Mouse (Mus musculus) hindbrain, embryonic 15.5 days (tissue): ENCODE results near the gene Galnt6. TPM values are rescaled to one million over a fixed set of nuclear protein-coding genes. Genes with fewer than 3 reads are reported as not detected.
"Not testable (repeated sequence)": the region's sequence is repeated elsewhere in the genome, so short reads cannot be mapped to it uniquely, and the experiment has no call there.

Source experiments
- ATAC-seq: fragments of 200-750 bp; cut with Nextera tagmentation; 2 replicates; pipeline ENCODE4 v1.8.0; 2017; ENCODE audit warnings: low read depth, moderate number of reproducible peaks, moderate TSS enrichment; ENCODE audit not compliant: low FRiP score
- H3K27ac ChIP-seq: fragments of 300-500 bp; sonication (generic); replicated peaks from 2 replicates; pipeline ENCODE4 v1.5.1; 2015; ENCODE audit warnings: mild to moderate bottlenecking, inconsistent platforms
- H3K27me3 ChIP-seq: fragments of 300-500 bp; sonication (generic); 2 replicates; pipeline ENCODE4 v1.6.1; 2015; ENCODE audit warnings: control low read depth, inconsistent platforms
- H3K36me3 ChIP-seq: fragments of 300-500 bp; sonication (generic); 2 replicates; pipeline ENCODE4 v1.6.1; 2015; ENCODE audit warnings: control low read depth, inconsistent platforms
- H3K4me1 ChIP-seq: fragments of 300-500 bp; sonication (generic); replicated peaks from 2 replicates; pipeline ENCODE4 v1.6.1; 2015; ENCODE audit warnings: control low read depth, inconsistent platforms
- H3K4me2 ChIP-seq: fragments of 300-500 bp; sonication (generic); 2 replicates; pipeline ENCODE4 v1.6.1; 2015; ENCODE audit warnings: moderate library complexity, mild to moderate bottlenecking, inconsistent platforms
- H3K4me3 ChIP-seq: fragments of 300-500 bp; sonication (generic); 2 replicates; pipeline ENCODE4 v1.5.1; 2015; ENCODE audit warnings: mild to moderate bottlenecking, inconsistent platforms
- H3K9ac ChIP-seq: fragments of 300-500 bp; sonication (generic); 2 replicates; pipeline ENCODE4 v1.6.1; 2015; ENCODE audit warnings: inconsistent platforms
- H3K9me3 ChIP-seq: fragments of 300-500 bp; sonication (generic); 2 replicates; pipeline ENCODE4 v1.6.1; 2016; ENCODE audit warnings: control low read depth, inconsistent platforms
- WGBS: fragments of 180-500 bp; shearing (Covaris S2); methylation state at CpG from one replicate; pipeline ENCODE4 v1.1.7; 2015; 5-methylcytosine and 5-hydroxymethylcytosine counted together
- polyA plus RNA-seq: library from polyadenylated mRNA; unstranded; fragments of >200 nt; fragmentation: Nextera tagmentation; extraction: Ambion mirVana; gene quantifications from 2 replicates; pipeline ENCODE4 v1.2.1, GENCODE M21; 2015

The Galnt6 gene
- 0.14 and 0.25 TPM in 2 replicates for polyA plus RNA-seq

DNA sequence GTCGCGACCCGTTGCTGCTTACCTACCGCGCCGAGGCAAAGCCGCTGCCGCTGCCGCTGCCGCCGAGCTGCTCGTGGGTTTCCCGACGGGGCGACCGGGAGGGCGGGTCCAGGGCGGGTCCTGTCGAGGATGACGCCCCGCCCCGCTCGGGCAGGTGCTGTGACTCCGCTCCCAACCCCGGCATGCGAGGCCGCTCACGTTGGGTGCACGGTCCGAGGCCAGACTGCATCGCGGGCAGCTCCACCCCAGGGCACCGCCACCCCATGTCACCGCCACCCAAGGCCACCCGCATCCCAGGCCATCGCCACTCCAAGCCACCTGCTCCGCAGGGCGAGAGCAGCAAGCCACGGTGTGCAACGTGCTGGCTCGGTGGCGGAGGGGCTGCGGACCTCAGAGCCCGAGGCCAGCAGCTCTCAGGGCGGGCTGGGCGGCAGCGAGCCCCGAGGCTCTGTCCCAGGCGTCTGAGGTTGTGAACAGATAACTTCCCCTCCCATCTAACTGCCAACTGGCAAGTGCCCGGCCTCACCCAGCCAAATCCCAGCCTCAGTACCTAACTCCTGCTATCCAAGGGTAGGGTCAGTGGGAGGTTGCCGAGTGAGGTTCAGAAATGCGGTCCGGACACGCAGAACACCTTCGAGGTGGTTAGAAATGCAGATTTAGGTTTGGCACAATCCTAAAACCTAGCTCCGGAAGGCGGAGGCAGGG, at the start of gene Galnt6:
Galnt6 (minus strand) TSS at position 96 of the 705 bp plus-strand sequence.
- no peaks in the 10 kb centered on the region for H3K36me3 ChIP-seq
- H3K9me3 ChIP-seq = no peaks in the 10 kb centered on the region
- H3K4me1 ChIP-seq = peaks cover 10% of the 10 kb centered on the region
- 4% methylated on average over 57 of the region's 57 CpGs for WGBS
- H3K4me2 ChIP-seq = peak within 1 kb of the TSS; percentile 58
- H3K9ac ChIP-seq = no peak within 1 kb of the TSS
- ATAC-seq = no peak
- peaks cover 37% of the 10 kb centered on the region for H3K27me3 ChIP-seq
- H3K27ac ChIP-seq = no peak within 1 kb of the TSS
- H3K4me3 ChIP-seq = peak within 1 kb of the TSS; percentile 36

DNA sequence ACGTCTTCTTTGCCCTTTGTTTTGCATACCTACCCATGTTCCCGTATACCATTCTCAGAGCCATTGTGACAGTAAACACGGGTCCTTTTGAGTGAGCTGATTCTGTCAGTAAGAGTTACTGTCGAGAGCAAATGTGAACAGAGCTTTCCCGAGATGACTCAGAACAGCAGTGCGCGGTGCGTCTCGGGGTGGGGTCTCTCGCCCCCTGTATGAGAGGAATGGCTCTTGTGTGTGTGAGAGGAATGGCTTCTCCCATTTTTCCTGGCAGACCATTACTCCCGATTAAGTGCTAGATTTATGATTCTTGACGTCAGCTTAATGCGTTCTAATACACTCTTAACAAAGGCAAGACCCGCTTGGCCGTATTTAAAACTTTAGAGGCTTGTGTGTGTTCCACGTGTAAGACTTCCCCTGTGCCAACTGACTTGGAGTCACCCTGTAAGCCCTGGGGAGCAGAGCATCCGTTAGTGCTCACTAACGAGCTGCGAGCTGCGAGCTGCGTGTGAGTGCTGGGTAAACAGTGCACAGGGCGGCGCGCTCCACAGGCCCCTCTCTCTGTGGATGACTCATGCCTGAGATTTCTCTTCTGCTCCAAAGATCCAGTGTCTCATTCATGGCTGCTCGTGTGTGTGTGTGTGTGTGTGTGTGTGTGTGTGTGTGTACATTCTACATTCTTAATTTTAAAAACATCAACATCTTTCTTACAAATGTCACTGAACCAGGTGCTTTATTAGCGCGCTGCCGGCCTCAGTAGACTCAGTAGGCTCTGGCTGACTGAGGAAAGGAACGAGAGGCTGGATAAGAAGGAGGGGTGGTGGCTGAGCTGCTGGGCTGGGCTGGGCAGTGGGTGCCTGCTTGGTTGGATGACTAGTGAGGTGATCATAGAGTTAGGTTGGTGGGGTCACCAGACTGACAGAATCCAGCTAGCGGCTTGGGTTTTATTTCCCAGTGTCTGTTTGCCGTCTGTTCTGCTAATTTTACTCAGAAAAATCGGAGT, 48.1 kb upstream of the Galnt6 start:
- ATAC-seq = peak; percentile 64; the same call in 1 of the 2 replicates

DNA sequence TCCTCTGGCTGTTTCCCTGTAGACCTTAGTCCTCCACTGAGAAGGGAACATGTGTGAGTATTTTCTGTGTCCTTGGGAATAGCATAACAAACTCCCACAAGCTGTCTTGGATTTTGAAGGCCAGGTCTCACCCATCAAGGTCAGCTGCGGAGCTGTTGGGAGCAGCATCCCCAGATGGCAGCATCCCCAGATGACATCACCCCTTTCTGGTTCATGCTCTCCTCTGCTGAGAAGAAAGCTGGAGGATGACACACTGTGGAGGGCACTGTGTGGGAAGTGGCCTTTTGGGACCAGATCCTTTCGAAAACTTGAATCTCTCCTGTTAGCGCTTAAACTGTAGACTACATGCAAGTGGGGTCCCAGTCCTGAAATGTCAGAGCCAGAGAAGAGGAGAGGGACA, 47.2 kb upstream of the Galnt6 start:
- Histone ChIP-seq H3K4me3 (no peak overlapping the region), H3K9ac (no peak overlapping the region), H3K9me3 (no peaks in the 10 kb centered on the region), H3K27me3 (no peaks in the 10 kb centered on the region), H3K4me1 (peaks cover 9% of the 10 kb centered on the region; the same call in 1 of the 2 replicates), H3K36me3 (no peaks in the 10 kb centered on the region), H3K4me2 (no peak overlapping the region), H3K27ac (no peak overlapping the region)
- no peak for ATAC-seq
- WGBS = 89% methylated on average over 3 of the region's 3 CpGs

More for the DNA sequence above, 48.1 kb upstream of the Galnt6 start:
- Histone ChIP-seq H3K9me3 (no peaks in the 10 kb centered on the region), H3K27me3 (no peaks in the 10 kb centered on the region), H3K27ac (0 out of 2 replicates have a peak overlapping the region, but pooled peaks have one; percentile 16), H3K9ac (no peak overlapping the region), H3K4me2 (no peak overlapping the region), H3K4me1 (peaks cover 9% of the 10 kb centered on the region; the same call in 1 of the 2 replicates), H3K4me3 (no peak overlapping the region), H3K36me3 (no peaks in the 10 kb centered on the region)
- 53% methylated on average over 32 of the region's 32 CpGs for WGBS

DNA sequence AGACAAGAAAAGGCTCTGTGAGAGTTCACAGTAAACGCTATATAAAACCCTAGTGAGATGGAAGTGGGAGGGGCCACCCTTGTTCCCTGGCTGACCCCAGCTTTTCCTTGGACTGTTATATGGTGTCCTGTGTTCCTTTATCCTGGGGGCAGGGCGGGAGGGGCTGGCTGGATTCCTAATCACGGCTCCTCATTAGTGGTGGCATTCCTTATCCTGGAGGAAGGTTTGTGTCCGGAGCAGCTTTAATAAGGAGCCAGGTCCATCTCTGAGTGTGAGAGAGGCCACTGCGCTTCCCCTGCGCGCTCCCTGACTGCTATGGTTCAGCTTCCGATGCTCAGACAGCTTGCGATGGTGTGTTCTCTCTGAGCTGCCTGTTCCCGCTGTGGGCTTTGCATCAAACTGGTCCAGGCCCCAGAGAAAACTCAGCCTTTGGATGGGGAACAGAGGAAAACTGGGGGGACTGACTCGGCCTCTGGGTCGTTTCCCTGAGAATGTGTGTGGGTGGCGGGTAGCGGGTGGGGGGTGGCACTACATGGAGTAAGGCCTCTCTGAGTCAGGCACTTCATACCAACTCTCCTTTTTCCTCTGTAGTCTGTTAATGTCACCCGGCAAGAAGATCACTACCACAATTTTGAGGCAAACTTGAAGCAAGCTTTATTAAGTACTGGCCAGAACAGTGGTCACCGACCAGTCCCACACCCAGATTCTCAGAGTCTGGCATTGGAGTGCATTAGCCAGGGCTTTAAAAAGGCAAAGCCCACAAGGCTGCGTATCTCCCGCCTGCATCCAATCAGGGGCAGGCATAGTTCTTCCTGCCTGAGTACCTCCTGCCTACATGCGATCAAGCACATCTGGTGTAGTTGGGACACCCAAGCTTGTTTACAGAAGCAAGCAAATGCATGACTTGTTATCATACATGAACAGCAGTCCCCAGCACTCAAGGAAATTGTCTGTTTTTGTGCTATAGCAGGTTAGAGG, 46.3 kb upstream of the Galnt6 start:
- Histone ChIP-seq H3K4me1 (peaks cover 9% of the 10 kb centered on the region; the same call in 1 of the 2 replicates), H3K9me3 (no peaks in the 10 kb centered on the region), H3K27ac (no peak overlapping the region), H3K4me3 (no peak overlapping the region), H3K36me3 (no peaks in the 10 kb centered on the region), H3K27me3 (no peaks in the 10 kb centered on the region), H3K4me2 (no peak overlapping the region), H3K9ac (no peak overlapping the region)
- WGBS = 65% methylated on average over 19 of the region's 19 CpGs
- ATAC-seq = no peak

DNA sequence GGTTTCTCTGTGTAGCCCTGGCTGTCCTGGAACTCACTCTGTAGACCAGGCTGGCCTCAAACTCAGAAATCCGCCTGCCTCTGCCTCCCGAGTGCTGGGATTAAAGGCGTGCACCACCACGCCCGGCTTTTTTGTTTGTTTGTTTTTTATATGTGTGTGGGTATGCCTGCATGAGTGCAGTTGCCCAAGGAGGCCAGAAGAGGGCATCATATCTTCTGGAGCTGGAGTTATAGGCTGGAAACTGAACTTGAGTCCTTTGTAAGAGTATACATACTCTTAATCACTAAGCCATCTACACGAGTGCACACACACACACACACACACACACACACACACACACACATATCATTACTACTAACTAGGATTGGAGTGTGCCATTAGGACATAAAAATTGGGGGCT, 44.7 kb upstream of the Galnt6 start:
- not testable (repeated sequence) for ATAC-seq, H3K9ac ChIP-seq

DNA sequence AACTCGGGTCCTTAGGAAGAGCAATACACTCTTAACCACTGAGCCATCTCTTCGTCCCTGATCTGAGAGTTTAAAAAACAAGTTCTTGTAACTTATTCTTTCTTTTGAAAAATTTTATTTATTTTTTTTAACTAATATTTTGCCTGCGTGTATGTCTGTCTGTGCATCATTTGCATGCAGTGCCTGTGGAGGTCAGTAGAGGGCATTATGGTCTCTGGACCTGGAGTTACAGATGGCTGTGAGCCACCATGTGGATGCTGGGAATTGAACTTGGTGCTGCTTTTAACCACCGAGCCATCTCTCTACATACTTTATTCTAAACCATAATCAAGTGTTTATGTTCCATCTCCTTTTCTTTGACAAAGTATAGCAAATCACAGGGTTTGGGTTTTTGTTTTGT, 43.5 kb upstream of the Galnt6 start:
- Histone ChIP-seq H3K9ac (no peak overlapping the region), H3K9me3 (no peaks in the 10 kb centered on the region), H3K4me1 (peaks cover 8% of the 10 kb centered on the region; the same call in 1 of the 2 replicates), H3K36me3 (peaks cover 4% of the 10 kb centered on the region; the same call in 1 of the 2 replicates), H3K4me3 (no peak overlapping the region), H3K4me2 (no peak overlapping the region), H3K27me3 (no peaks in the 10 kb centered on the region), H3K27ac (no peak overlapping the region)
- 90% methylated on average over 4 of the region's 4 CpGs for WGBS
- no peak for ATAC-seq

More for the DNA sequence above, 44.7 kb upstream of the Galnt6 start:
- H3K27me3 ChIP-seq, H3K4me2 ChIP-seq, H3K4me3 ChIP-seq, H3K36me3 ChIP-seq, H3K4me1 ChIP-seq, H3K27ac ChIP-seq, H3K9me3 ChIP-seq: not testable (repeated sequence)
- 97% methylated on average over 6 of the region's 6 CpGs for WGBS

DNA sequence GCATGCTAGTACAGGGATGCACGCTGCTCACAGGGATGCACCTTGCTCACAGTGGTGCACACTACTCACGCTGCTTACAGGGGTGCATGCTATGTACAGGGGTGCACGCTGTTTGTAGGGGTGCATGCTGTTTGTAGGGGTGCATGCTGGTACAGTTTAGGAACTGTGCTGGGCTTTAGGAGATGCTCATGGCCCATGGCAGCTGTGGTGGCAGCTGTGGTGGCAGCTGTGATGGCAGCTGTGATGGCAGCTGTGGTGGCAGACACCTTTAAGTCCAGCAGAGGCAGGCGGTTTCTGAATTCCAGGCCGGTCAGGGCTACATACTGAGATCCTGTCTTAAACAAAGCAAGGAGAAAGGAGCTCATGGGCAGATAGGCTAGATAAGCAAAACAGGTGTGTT, 41.2 kb upstream of the Galnt6 start:
- Histone ChIP-seq H3K9me3 (no peaks in the 10 kb centered on the region), H3K27ac (no peak overlapping the region), H3K4me3 (no peak overlapping the region), H3K27me3 (no peaks in the 10 kb centered on the region), H3K4me1 (no peaks in the 10 kb centered on the region), H3K9ac (no peak overlapping the region), H3K36me3 (peaks cover 4% of the 10 kb centered on the region; the same call in 1 of the 2 replicates), H3K4me2 (no peak overlapping the region)
- WGBS = 97% methylated on average over 5 of the region's 5 CpGs
- no peak; the same call in 1 of the 2 replicates for ATAC-seq

DNA sequence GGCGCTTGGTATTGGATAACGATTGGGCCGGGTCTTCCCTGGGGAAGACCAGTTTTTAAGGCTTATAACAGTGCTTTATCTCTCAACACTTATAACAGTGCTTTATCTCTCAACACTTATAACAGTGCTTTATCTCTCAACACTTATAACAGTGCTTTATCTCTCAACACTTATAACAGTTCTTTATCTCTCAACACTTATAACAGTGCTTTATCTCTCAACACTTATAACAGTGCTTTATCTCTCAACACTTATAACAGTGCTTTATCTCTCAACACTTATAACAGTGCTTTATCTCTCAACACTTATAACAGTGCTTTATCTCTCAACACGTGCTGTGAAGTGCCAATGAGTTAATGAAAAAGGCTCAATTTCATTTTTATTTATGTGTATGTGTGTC, 39.8 kb upstream of the Galnt6 start:
- not testable (repeated sequence) for ATAC-seq, H3K4me3 ChIP-seq, H3K36me3 ChIP-seq, H3K27ac ChIP-seq, H3K9ac ChIP-seq, H3K9me3 ChIP-seq, H3K4me1 ChIP-seq, H3K4me2 ChIP-seq, H3K27me3 ChIP-seq
- WGBS = 94% methylated on average over 4 of the region's 4 CpGs

DNA sequence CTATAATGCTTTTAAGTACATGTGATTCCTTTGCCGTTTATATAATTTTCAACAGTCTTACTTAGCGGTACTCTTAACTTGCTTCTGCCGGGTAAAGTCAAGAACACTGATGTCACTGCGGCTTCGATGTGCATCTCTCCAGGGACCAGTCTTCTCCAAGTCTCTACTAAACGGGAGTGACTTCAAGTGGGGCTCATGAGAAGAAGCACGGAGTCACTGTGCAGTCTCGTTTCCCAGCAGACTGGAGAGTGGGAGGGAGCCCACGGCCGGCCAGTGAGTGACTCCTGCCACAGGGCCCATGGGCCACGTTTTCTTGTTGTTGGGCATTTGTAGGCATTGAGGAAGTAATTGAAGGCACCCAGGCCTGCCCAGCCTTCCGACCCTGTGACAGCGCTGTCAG, 38.7 kb upstream of the Galnt6 start:
- Histone ChIP-seq H3K27me3 (no peaks in the 10 kb centered on the region), H3K4me2 (no peak overlapping the region), H3K4me1 (peaks cover 14% of the 10 kb centered on the region), H3K9me3 (no peaks in the 10 kb centered on the region), H3K36me3 (peaks cover 4% of the 10 kb centered on the region; the same call in 1 of the 2 replicates), H3K4me3 (no peak overlapping the region), H3K9ac (no peak overlapping the region), H3K27ac (no peak overlapping the region)
- 92% methylated on average over 13 of the region's 13 CpGs for WGBS
- no peak for ATAC-seq

DNA sequence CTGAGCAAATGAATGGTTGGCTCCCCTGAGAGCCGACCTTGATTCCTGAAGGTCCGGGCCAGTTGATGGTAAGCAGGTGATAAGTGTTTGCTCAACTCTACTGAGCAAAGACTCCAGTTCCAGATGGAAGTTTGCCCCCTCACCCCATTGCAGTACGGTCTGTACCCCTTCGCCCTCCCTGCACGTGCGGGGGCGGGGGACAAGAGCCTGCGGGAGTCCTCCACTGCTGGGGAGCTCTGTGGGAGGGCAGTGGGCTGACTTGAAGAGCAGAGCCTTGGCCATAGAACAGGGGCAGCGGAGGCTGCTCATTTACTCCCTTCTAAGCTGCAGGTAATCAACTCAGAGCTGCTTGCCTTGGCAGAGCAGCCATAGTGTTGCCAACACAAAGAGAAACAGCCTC, 37.6 kb upstream of the Galnt6 start:
- Histone ChIP-seq H3K9ac (no peak overlapping the region), H3K4me2 (no peak overlapping the region), H3K27ac (no peak overlapping the region), H3K4me3 (no peak overlapping the region), H3K27me3 (no peaks in the 10 kb centered on the region), H3K36me3 (peaks cover 4% of the 10 kb centered on the region; the same call in 1 of the 2 replicates), H3K9me3 (no peaks in the 10 kb centered on the region), H3K4me1 (peaks cover 21% of the 10 kb centered on the region)
- ATAC-seq = no peak
- WGBS = 76% methylated on average over 9 of the region's 9 CpGs
